Mouse (Mus musculus) hindbrain, embryonic 11.5 days (tissue): Measurements from ENCODE around the gene 4930426L09Rik. TPM values are rescaled to one million over a fixed set of nuclear protein-coding genes. Genes with fewer than 3 reads are reported as not detected.

Source experiments
- ATAC-seq: fragments of 200-750 bp; cut with Nextera tagmentation; 2 replicates; pipeline ENCODE4 v1.8.0; 2017; ENCODE audit warnings: mild to moderate bottlenecking, moderate TSS enrichment, moderate library complexity; ENCODE audit not compliant: low FRiP score
- DNase-seq: peaks from one replicate; pipeline ENCODE4 v3.0.0-alpha.2; 2015; ENCODE audit warnings: low spot score
- H3K27ac ChIP-seq: fragments of 300-500 bp; sonication (generic); 2 replicates; pipeline ENCODE4 v1.5.1; 2014; ENCODE audit warnings: mild to moderate bottlenecking, low read depth, low read length
- H3K27me3 ChIP-seq: fragments of 300-500 bp; sonication (generic); 2 replicates; pipeline ENCODE4 v1.6.1; 2014; ENCODE audit warnings: mild to moderate bottlenecking, low read length, moderate library complexity, mixed read lengths; ENCODE audit not compliant: control insufficient read depth, insufficient read depth
- H3K36me3 ChIP-seq: fragments of 300-500 bp; sonication (generic); 2 replicates; pipeline ENCODE4 v1.6.1; 2014; ENCODE audit warnings: mild to moderate bottlenecking, low read length, moderate library complexity, mixed read lengths; ENCODE audit not compliant: control insufficient read depth, insufficient read depth
- H3K4me1 ChIP-seq: fragments of 300-500 bp; sonication (generic); replicated peaks from 2 replicates; pipeline ENCODE4 v1.6.1; 2014; ENCODE audit warnings: low read length, mixed read lengths; ENCODE audit not compliant: control insufficient read depth, insufficient read depth
- H3K4me2 ChIP-seq: fragments of 300-500 bp; sonication (generic); replicated peaks from 2 replicates; pipeline ENCODE4 v1.6.1; 2014; ENCODE audit warnings: mild to moderate bottlenecking, low read depth, low read length
- H3K4me3 ChIP-seq: fragments of 300-500 bp; sonication (generic); 2 replicates; pipeline ENCODE4 v1.5.1; 2014; ENCODE audit warnings: low read depth, low read length
- H3K9ac ChIP-seq: fragments of 300-500 bp; sonication (generic); 2 replicates; pipeline ENCODE4 v1.6.1; 2014; ENCODE audit warnings: low read depth, low read length
- H3K9me3 ChIP-seq: fragments of 300-500 bp; sonication (generic); 2 replicates; pipeline ENCODE4 v1.6.1; 2016; ENCODE audit warnings: low read length; ENCODE audit not compliant: control insufficient read depth
- WGBS: fragments of 180-500 bp; shearing (Covaris S2); extraction: QIAGEN DNeasy Blood & Tissue Kit; methylation state at CpG from one replicate; pipeline ENCODE4 v1.1.7; 2014; 5-methylcytosine and 5-hydroxymethylcytosine counted together
- polyA plus RNA-seq: library from polyadenylated mRNA; unstranded; fragments of >200 nt; fragmentation: Nextera tagmentation; extraction: Ambion mirVana; gene quantifications from 2 replicates; pipeline ENCODE4 v1.2.1, GENCODE M21; 2014

The 4930426L09Rik gene
- polyA plus RNA-seq, 1 experiment from 2014 or later = 0.49 TPM

GRCm38 (mm10) chr2:18957459-18957858 lies 40.7 kb upstream of the 4930426L09Rik start:
- no peak for ATAC-seq
- no peak overlapping the region for H3K4me2 ChIP-seq
- H3K4me1 ChIP-seq = no peaks in the 10 kb centered on the region
- no peak overlapping the region for H3K27ac ChIP-seq
- H3K4me3 ChIP-seq = no peak overlapping the region
- WGBS = 92% methylated on average over 7 of the region's 7 CpGs
- H3K9me3 ChIP-seq = no peaks in the 10 kb centered on the region
- H3K27me3 ChIP-seq = no peaks in the 10 kb centered on the region
- no peak for DNase-seq
- H3K9ac ChIP-seq = no peak overlapping the region
- H3K36me3 ChIP-seq = no peaks in the 10 kb centered on the region

GRCm38 (mm10) chr2:18958044-18958443 lies 40.1 kb upstream of the 4930426L09Rik start:
- Histone ChIP-seq H3K4me2 (no peak overlapping the region), H3K4me3 (no peak overlapping the region), H3K9me3 (no peaks in the 10 kb centered on the region), H3K27me3 (no peaks in the 10 kb centered on the region), H3K9ac (no peak overlapping the region), H3K27ac (no peak overlapping the region), H3K4me1 (no peaks in the 10 kb centered on the region), H3K36me3 (no peaks in the 10 kb centered on the region)
- 79% methylated on average over 9 of the region's 9 CpGs for WGBS
- no peak for DNase-seq
- no peak for ATAC-seq

- no peak overlapping the region for H3K4me3 ChIP-seq
- DNase-seq (no peak), ATAC-seq (no peak)
- 91% methylated on average over 5 of the region's 5 CpGs for WGBS
- H3K4me1 ChIP-seq = no peaks in the 10 kb centered on the region
- H3K9me3 ChIP-seq = no peaks in the 10 kb centered on the region
- H3K9ac ChIP-seq = no peak overlapping the region
- no peak overlapping the region for H3K4me2 ChIP-seq
- H3K27ac ChIP-seq = no peak overlapping the region
- no peaks in the 10 kb centered on the region for H3K27me3 ChIP-seq
- H3K36me3 ChIP-seq = no peaks in the 10 kb centered on the region
Measured at GRCm38 (mm10) chr2:18958501-18958900, 39.6 kb upstream of the 4930426L09Rik start.

DNA sequence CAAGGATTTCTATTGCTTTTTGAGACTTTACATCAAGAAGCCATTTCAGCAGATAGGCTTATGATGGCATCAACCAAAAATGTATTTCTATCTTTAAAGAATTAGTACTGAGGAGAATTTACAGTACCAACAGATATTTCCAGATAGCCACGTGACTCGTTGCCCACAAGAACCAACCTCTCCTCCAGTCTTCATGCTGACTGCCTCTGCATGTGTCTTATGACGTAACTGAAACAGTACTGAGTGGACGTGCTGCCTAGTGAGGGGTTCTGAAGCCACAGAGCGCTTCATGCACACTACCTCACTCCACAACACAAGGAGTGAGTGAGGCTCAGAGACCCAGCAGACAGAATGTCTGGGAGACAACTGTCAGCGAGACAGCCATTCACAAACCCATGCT lies 39.1 kb upstream of the 4930426L09Rik start:
- no peak overlapping the region for H3K4me3 ChIP-seq
- H3K27ac ChIP-seq = no peak overlapping the region
- no peak overlapping the region for H3K9ac ChIP-seq
- DNase-seq (no peak), ATAC-seq (no peak)
- no peak overlapping the region for H3K4me2 ChIP-seq
- no peaks in the 10 kb centered on the region for H3K27me3 ChIP-seq
- WGBS = 91% methylated on average over 6 of the region's 6 CpGs
- H3K36me3 ChIP-seq = no peaks in the 10 kb centered on the region
- H3K9me3 ChIP-seq = no peaks in the 10 kb centered on the region
- H3K4me1 ChIP-seq = no peaks in the 10 kb centered on the region

- ATAC-seq (no peak), DNase-seq (no peak)
- WGBS = 96% methylated on average over 5 of the region's 5 CpGs
Measured at GRCm38 (mm10) chr2:18959558-18959957, 38.6 kb upstream of the 4930426L09Rik start.

GRCm38 (mm10) chr2:18960376-18960973 lies 37.7 kb upstream of the 4930426L09Rik start:
- no peak overlapping the region for H3K27ac ChIP-seq
- 56% methylated on average over 7 of the region's 7 CpGs for WGBS
- no peak for ATAC-seq
- no peak overlapping the region for H3K4me3 ChIP-seq
- no peaks in the 10 kb centered on the region for H3K36me3 ChIP-seq
- H3K9ac ChIP-seq = no peak overlapping the region
- H3K4me2 ChIP-seq = no peak overlapping the region
- no peaks in the 10 kb centered on the region for H3K4me1 ChIP-seq
- no peaks in the 10 kb centered on the region for H3K9me3 ChIP-seq
- no peak for DNase-seq
- H3K27me3 ChIP-seq = no peaks in the 10 kb centered on the region

More at GRCm38 (mm10) chr2:18959558-18959957, 38.6 kb upstream of the 4930426L09Rik start:
- Histone ChIP-seq H3K4me3 (no peak overlapping the region), H3K9ac (no peak overlapping the region), H3K9me3 (no peaks in the 10 kb centered on the region), H3K27me3 (no peaks in the 10 kb centered on the region), H3K4me2 (no peak overlapping the region), H3K27ac (no peak overlapping the region), H3K4me1 (no peaks in the 10 kb centered on the region), H3K36me3 (no peaks in the 10 kb centered on the region)

- H3K4me3 ChIP-seq = no peak overlapping the region
- no peak overlapping the region for H3K9ac ChIP-seq
Measured at GRCm38 (mm10) chr2:18962502-18962901, 35.6 kb upstream of the 4930426L09Rik start.

DNA sequence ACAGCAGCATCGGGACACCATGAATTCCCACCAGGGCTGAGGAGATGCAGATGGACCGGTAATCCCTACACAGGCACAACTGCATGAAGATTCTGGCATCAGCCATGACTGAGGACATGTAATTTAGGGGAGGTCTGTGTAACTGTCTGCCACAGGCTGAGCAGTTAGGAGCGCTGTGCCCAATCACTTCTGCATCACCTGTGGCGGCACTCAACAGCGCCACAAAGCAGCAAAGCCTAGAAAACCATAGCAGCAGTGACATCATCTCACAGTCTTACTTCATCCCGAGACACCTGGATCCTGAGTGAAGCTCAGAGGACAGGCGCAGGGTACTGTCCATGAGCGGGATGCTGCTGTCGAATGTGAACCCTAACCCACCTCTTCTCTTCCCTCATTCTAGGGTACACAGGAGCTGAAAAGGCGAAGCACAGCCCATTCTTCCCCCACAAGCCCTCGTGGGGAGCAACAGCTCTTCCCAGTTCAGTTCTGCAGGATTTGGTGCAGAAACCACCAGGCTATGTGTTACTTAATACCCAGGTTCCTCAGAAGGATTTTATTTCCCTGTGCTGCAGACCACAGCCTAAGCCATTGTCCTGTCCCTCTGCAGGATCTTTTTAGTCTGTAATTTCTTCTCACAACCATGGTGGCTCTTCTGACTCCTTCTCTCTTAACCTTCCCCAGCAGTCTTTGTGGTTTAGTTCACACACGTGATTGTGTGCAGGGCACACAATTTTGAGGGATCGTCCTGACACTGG lies 34.7 kb upstream of the 4930426L09Rik start:
- WGBS = 77% methylated on average over 13 of the region's 13 CpGs
- DNase-seq = no peak

More at GRCm38 (mm10) chr2:18962502-18962901, 35.6 kb upstream of the 4930426L09Rik start:
- WGBS = 75% methylated on average over 3 of the region's 3 CpGs
- Histone ChIP-seq H3K9me3 (no peaks in the 10 kb centered on the region), H3K27me3 (no peaks in the 10 kb centered on the region), H3K36me3 (no peaks in the 10 kb centered on the region), H3K27ac (no peak overlapping the region), H3K4me2 (no peak overlapping the region), H3K4me1 (no peaks in the 10 kb centered on the region)
- no peak for ATAC-seq
- no peak for DNase-seq

GRCm38 (mm10) chr2:18965108-18965507 lies 33.0 kb upstream of the 4930426L09Rik start:
- Histone ChIP-seq H3K36me3 (no peaks in the 10 kb centered on the region), H3K9me3 (no peaks in the 10 kb centered on the region), H3K4me3 (no peak overlapping the region), H3K4me2 (no peak overlapping the region), H3K27ac (no peak overlapping the region), H3K9ac (no peak overlapping the region), H3K4me1 (no peaks in the 10 kb centered on the region), H3K27me3 (no peaks in the 10 kb centered on the region)
- 73% methylated on average over 3 of the region's 3 CpGs for WGBS
- ATAC-seq (no peak), DNase-seq (no peak)

More for the DNA sequence above, 34.7 kb upstream of the 4930426L09Rik start:
- H3K27ac ChIP-seq = no peak overlapping the region
- no peaks in the 10 kb centered on the region for H3K27me3 ChIP-seq
- no peak for ATAC-seq
- no peaks in the 10 kb centered on the region for H3K4me1 ChIP-seq
- no peaks in the 10 kb centered on the region for H3K36me3 ChIP-seq
- no peak overlapping the region for H3K9ac ChIP-seq
- no peak overlapping the region for H3K4me3 ChIP-seq
- no peak overlapping the region for H3K4me2 ChIP-seq
- H3K9me3 ChIP-seq = no peaks in the 10 kb centered on the region
